Mouse (Mus musculus) olfactory bulb, adult 2 months (tissue): Measurements from ENCODE around the gene Strbp.

Experiments
- CTCF ChIP-seq: fragments of 200-500 bp; IDR thresholded peaks from 2 replicates; pipeline ENCODE4 v1.5.1; 2012; ENCODE audit warnings: low read depth, mild to moderate bottlenecking, low read length, moderate library complexity; ENCODE audit not compliant: insufficient read depth
- POLR2A ChIP-seq: fragments of 200-500 bp; IDR thresholded peaks from 2 replicates; pipeline ENCODE4 v1.6.1; 2012; ENCODE audit warnings: mild to moderate bottlenecking, low read depth, low read length, moderate library complexity; ENCODE audit not compliant: insufficient read depth

GRCm38 (mm10) chr2:37566035-37566434 is 137.6 kb downstream of the Strbp start:
- TF ChIP-seq POLR2A (no peak), CTCF (no peak)
